Mouse (Mus musculus): ENCODE measurements around the gene Gpam. TPM values are rescaled to one million over a fixed set of nuclear protein-coding genes. Genes with fewer than 3 reads are reported as not detected.

The Gpam gene
- polyA plus RNA-seq, 2 experiments from 2014 or later: 1.6 to 1.9 TPM

- ATAC-seq: no peak
Measured at GRCm38 (mm10) chr19:55138506-55138905, 11.5 kb upstream of the Gpam start.

DNA sequence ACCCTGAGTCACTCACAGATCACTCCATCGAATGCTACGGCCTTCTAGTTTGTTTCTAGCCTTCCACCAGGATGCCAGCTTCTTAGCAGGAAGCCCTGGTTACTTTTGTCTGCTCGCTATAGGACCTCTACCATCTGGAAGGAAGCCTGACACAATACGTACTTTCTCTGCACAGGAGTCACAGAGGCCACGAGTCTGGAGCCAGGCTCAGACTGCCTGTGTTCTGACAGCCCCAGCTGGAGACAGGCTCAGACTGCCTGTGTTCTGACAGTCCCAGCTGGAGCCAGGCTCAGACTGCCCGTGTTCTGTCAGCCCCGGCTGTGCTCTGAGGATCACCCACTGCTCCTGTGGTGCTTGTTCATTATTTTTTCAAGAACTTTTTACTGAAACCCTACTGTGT, 10.8 kb upstream of the Gpam start:
- no peak for ATAC-seq

DNA sequence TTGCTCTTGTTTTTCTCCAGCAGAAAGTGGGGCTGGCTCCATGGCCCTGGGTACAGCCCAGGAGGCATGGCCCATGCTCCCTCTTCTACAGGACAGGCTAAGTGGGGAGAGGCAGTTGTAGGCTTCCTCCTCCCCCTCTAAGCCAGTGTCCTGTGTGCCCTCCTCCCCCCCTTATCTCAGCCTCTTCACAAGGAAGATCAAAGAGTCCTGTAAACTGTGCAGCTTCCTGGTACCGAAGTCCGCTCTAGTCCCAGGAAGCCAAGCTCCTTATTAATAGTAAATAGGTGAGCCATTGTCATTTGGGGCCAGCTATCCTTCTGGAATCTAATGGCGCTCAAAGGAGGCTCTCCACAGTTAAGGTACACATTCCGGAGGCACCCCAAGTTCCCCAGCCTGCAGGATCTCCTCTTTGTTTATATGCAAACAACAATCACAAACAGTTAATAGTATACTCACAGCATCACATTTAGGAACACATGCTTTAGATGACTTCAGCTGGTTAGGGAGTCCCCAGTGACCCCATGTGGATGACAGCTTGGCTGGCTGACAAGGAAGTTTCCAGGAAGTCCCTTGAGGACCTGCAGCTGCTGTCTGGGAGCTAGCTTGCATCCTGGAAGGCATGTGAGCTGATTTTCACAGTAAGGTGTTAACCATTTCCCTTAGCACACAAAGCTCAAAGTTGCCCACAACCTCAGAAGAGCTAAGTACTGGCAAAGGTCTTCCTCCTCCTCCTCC, 9.8 kb upstream of the Gpam start:
- ATAC-seq: no peak

DNA sequence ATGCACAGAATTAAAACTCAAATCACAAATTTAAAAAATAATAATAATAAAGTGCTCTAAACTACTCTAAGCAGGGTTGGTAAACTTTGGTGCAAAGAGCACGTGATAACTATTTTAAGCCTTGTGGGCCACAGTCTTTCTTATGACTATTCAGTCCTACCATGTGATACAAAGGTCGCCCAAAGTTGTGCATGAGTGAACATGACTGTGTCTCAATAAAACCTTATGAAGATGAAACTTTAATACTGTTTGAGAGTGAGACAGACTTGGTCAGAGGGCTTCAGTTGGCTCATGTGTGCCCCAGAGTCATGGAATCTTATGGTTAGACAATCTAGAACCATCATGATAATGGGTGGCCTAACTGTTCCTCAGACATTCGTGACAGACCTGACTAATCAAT, 8.9 kb upstream of the Gpam start:
- ATAC-seq: no peak

- ATAC-seq: no peak
Measured at GRCm38 (mm10) chr19:55134521-55134920, 7.5 kb upstream of the Gpam start.

GRCm38 (mm10) chr19:55132476-55132875, 5.4 kb upstream of the Gpam start:
- no peak for ATAC-seq

- no peak for ATAC-seq
Measured at GRCm38 (mm10) chr19:55131747-55132146, 4.7 kb upstream of the Gpam start.

GRCm38 (mm10) chr19:55128469-55128868, 1.4 kb upstream of the Gpam start:
- ATAC-seq: no peak

GRCm38 (mm10) chr19:55125456-55125855, 1.6 kb downstream of the Gpam start:
- ATAC-seq: no peak

DNA sequence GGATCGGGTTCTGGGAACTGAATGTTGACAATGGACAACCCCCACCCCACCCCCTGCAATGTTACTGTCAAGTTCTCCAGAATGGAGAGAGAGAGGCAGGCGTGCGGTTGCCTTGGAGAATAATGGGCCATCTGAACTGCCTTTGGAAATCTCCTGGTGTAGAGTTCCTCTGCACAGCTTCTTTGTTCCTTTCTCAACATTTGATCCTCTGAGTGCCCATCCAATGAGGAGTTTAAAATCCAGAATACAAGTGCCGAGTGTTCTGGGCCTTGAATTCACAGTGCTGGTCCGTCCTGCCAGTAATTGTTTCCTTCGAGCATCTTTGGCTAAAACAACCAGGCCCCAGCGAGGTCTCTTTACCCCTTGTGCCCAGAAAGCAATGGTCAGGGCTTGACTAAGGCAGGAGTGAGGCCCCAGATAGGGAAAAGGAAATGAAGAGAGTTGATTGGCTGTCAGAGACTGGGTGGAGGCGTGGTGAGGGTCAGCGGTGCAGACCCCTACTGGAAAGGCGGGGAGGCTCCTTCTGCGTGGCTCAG, 4.0 kb downstream of the Gpam start:
- ATAC-seq: no peak

DNA sequence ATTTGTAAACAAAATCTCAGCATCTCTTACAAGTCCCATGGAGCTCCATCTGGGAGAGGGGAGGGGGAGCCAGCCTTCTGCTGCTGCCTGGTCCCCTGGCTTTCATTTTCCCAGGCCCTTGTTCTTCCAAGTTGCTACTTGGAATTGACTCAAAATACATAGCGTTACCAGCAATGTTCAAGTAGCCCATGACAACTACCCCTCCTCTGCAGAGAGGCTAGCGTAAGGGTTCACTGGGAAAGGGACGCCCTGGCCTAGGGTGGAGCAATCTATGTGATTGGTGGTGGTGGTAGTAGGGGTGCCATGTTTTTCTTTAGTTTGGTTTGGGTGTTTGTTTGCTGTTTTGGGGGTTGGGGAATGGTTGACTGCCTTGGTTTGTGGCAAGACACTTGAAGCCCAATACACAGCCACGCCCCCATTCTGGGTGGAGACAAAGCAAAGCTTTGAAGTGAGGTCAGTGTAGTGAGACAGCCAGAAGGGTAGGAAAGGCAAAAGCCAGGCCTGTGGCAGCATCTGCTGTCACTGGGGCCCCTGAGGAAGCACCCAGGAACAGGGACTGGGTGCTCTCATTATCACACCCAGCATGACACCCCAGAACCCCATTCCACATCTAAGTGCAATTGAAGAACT, 4.6 kb downstream of the Gpam start:
- no peak for ATAC-seq

DNA sequence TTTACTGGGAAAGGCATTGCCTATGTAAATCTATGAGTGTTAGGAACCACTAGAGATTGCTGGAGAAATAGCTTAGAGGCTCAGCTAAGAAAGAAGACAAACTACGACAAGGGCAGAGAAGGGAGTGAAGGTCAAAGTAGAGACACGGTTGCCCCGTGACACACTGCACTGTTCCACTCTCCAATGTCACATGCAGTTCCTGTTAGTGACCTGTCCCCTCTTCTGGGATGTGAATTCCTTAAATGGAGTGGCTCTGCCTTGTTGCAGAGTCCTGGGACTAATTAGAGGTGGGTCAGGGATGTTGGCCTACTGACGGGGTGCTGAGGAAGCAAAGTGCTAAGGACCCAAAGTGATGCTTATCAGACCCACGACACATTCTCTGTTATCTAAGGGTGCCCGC, 5.2 kb downstream of the Gpam start:
- ATAC-seq: no peak

DNA sequence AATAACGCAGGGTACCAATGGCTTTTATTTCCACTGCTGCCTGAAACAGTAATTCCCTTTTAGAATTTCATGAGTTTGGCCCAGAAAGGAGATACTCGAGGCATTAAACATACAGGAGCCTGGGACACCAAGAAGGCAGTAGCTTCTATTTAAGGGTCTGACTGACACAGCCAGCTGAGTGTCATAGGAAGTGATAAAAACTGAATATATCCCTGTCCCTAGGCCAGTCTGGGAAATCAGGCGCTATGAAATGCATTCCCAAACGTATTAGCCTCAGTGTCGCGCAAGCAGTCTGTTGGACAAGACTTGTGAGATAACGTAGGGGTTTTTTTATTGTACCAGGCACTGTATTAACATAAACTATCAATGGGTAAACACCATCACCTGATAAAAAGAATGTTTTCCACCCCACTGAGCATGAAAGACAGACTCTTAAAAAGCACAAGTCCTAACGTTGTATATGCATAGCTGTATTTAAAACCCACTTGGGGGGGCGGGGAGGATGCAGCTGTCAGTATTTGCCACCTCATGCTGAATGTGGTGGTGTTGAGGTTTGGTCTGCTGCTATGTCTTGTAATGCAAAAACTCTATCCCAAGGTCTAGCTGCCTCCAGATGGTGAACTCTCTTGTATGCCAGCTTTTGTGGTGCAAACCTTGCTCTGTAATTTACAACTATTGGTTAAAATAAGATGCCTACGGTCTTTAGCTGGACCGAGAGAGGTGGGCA, 6.4 kb downstream of the Gpam start:
- ATAC-seq: no peak

DNA sequence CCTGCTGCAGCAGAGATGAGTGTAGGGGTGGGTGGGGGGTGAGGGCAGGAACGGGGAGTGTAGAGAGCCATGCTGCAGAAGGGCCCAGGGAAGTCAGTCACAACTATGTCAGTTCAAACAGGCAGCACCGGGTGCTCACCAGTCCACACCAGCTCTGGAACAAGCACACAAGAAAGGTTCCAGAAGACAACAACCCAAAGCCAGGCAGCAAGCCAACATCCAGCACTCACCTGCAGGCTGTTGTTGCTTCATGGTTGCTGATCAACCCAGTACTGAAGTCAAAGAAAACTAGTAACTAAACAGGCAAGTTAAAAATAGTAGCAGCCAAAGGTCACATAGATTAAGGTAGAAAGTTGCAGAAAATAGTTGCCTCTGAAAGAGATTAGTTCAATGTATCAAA, 7.5 kb downstream of the Gpam start:
- ATAC-seq: no peak

DNA sequence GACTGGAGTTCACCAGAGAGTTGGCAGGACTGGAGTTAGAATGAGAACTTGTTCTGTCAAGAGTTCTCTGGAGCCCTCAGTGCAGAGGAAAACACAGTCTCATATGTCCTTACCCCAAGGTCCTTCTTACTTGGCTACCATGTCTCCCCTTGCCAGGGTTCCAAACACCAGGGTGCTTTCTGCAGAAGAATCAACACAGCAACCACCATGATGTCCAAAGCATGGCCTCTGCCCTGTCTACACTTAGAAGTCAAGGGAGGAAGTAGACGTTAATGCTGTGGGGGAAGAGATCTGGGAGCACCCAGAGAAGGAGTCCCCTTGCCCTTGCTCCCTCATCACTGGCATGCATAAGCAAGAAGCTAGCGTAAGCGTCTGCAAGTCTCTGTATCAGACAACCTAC, 9.0 kb downstream of the Gpam start:
- ATAC-seq: no peak

DNA sequence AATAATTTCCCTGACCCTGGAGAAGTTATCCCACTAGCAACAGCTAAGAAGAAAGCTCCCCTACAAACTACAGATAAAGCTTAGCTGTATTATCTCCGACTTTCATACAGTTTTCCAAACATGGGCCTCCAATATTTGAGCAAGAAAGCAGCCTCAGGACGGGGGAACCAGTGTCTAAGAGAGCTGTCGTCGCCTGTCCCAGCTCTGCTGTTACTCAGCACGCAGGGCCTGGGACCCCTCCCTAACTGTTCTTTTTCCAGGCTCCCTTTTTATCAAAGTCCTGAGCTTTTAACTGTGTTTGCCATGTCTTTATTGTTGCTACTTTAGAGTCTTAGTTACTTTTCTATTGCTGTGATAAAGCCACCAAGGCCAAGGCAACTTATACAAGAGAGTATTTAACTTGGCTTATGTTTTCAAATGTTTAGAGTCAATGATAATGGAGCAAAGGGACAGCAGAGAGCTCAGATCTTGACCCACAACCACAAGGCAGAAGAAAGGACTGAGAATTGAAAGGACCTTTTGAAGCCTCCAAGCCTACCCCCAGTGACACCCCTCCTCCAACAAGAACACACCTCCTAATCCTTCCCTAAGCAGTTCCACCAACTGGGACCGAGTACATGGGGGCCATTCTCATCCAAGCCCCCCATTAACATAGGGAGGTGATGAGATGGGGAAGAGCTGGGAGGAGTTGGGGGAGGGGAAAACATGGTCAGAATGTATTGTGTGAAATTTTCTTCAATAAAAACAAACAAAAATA, 9.8 kb downstream of the Gpam start:
- no peak for ATAC-seq

DNA sequence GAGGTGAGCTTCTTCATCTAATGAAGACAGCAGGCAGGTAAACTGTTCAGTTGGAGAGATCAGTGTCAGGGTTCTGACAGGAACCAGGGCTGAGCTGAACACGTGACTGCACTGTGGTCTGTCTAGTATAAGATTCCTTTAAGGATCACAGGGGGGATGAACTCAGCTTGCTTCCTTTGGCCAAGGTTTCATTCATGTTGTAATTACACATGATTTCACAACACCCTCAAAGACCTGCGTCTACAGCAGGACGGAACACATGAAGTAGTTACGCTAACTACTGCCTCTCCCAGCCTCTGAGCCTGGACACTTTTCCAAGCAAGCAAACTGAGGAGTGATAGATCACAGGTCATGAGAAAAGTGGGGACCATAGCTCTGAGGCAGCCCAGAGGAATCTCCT, 11.5 kb downstream of the Gpam start:
- no peak for ATAC-seq

DNA sequence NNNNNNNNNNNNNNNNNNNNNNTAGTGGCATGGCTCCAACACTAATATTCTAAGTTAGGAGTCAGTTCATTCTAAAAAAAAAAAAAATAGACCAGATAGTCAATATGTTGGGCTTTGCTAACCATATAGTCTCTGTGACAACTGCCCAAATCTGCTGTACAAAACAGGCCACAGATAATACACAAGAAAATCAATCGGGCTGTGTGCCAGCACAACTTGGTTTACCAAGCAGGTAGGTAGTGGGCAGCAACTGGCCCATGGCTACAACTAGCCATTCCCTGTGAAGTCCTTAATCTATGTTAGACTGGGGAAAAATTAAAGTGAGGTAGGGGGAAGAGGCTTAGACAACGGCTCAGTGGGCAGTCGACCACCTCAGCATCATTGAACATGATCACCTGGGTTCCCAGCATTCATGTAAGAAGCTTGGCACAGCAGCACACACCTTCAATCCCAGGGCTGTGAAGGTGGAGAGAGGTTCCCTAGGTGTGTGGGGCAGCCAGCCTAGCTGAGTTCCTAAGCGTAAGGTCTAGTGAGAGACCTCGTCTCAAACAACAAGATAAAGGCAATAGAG, 12.1 kb downstream of the Gpam start:
- no peak for ATAC-seq

- ATAC-seq: no peak
Measured at GRCm38 (mm10) chr19:55107896-55108295, 19.1 kb downstream of the Gpam start.

- no peak for ATAC-seq
Measured at GRCm38 (mm10) chr19:55105969-55106368, 21.1 kb downstream of the Gpam start.

DNA sequence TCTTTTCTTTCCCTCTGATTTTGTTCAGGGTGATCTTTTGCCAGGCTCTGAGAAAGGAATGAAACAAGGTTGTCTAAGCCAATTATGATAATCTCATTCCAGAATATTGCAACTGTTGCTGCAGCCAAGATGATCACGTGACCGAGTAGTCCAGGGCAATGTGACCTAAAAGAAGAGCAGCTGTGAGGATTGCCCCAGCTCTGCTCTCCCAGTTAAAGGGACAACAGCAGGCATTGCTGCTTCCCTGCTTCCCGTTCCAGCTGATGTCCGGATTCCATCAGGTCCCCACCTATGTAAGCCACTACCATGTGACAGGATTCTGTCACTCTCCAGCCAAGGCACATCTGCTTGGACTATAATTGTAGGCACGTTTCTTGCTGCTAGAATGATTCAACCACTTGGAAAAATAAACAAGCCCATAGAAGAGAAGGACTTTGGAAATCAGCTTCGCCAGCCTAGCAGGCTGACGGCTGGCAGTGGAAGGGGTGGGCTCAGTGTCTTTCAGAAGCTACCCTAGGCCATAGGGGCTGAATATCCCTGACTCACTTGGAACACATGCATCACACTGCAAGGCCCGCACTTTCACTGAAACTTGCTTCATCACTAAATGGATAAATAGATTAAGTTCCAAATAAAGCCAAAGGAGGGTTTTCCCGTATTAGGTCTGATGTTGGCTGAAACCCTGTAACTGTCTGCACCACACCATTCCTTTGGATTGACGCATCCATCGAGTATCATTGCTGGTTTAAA, 23.8 kb downstream of the Gpam start:
- no peak for ATAC-seq

GRCm38 (mm10) chr19:55101659-55102058, 25.4 kb downstream of the Gpam start:
- ATAC-seq: no peak

Measured in activated CD4-positive, CD25-positive, alpha-beta regulatory T cell, adult 4 months (primary cell).